Comparison of ENCODE assay signal across 26 mouse cellular contexts in the genomic region with DNA sequence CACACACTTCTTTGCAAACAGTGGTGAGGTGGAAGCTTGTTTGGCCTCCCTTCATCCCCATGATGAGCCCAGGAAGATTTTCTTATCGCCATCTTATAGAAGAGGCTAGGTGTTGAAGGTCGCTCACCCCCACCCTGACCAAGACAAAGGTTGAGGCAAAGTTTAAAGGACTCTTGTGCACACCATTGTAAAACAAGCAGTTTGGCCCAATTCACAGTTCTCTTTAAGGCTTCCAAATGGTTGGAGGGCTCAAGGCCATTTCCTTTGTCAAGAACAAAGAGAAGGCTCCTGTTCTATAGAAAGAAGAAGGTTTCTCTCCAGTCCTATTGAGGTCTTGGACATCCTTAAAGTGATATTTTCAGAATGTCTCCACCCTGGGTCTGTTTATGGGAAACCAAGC.
DNase-seq lines count a peak whose midpoint lies in the region; ATAC-seq and TF ChIP-seq lines count a peak whose summit lies in the region.
"Had no signal": no experiment of that assay in that cellular context is flagged by ENCODE, and none has a peak within 500 bp of the region (broad histone marks: within the 10 kb centered on the region; RNA-seq: fewer than 3 reads in every experiment).

No protein-coding gene starts in this region.

- DNase-seq in ES-CJ7 (ENCODE audit: low read depth, low spot score) (peak; percentile 58), ES-E14 (ENCODE audit: low read depth, low spot score) (peak; percentile 26), R1 (ENCODE audit: low read depth, low spot score) (peak; percentile 14), ZHBTc4 (ENCODE audit: low read depth, low spot score) (peak; percentile 72)
- DNase-seq in spleen, postnatal 4 days (ENCODE audit: low spot score in 2 of 2): no peak
- DNase-seq in testis, postnatal 10 days (ENCODE audit: low spot score): no peak
- DNase-seq in cerebellum, adult 11 months: no peak
- DNase-seq in lung, postnatal 0 days (ENCODE audit: low spot score): no peak
- DNase-seq: adrenal gland, adult 2 months; adrenal gland, adult 8-10 months; adrenal gland, postnatal 10 days; adrenal gland, postnatal 14 days; adrenal gland, postnatal 25 days; adrenal gland, postnatal 36 days; B cell, adult 2 months; cerebellum, adult 11-12 months; cerebellum, adult 18-20 months; cerebellum, adult 2 months; cerebellum, adult 8-10 months; cerebellum, adult 9-10 months; cerebellum, adult 9-11 months had no signal

- no peak overlapping the region for H3K27ac ChIP-seq in ES-E14 (ENCODE audit: insufficient read depth, low read depth, low read length, poor library complexity, severe bottlenecking)
- no peak overlapping the region for H3K27ac ChIP-seq in lung, postnatal 0 days (ENCODE audit: low read length)

- no peak for ATAC-seq in lung, postnatal 0 days
- ATAC-seq: activated CD4-positive, CD25-positive, alpha-beta regulatory T cell, adult 4 months; CD4-positive, CD25-positive, alpha-beta regulatory T cell, adult 4 months; Patski had no signal

- H3K4me3 ChIP-seq in ES-E14 (ENCODE audit: insufficient read depth in 1 of 2, low read depth in 1 of 2, low read length in 2 of 2, poor library complexity in 1 of 2, severe bottlenecking in 1 of 2): no peak overlapping the region
- H3K4me3 ChIP-seq in lung, postnatal 0 days (ENCODE audit: low read depth, low read length): no peak overlapping the region

- H3K27me3 ChIP-seq in lung, postnatal 0 days (replicated peaks; ENCODE audit: insufficient read depth, low read length): no peaks in the 10 kb centered on the region
- H3K27me3 ChIP-seq: CH12.LX had no signal

- in situ Hi-C loops in ES-E14 (cut with MboI; ENCODE audit: low sequenced_read_pairs in 2 of 2, unreplicated experiment in 2 of 2): no loop called here

- no peak overlapping the region for H3K9ac ChIP-seq in ES-E14 (ENCODE audit: insufficient read depth, low read depth, low read length, poor library complexity, severe bottlenecking)
- no peak overlapping the region for H3K9ac ChIP-seq in lung, postnatal 0 days (replicated peaks; ENCODE audit: low read depth)

- WGBS in lung, postnatal 0 days: 91% methylated on average over 2 of the region's 2 CpGs

- TF ChIP-seq EP300 in lung, postnatal 0 days (IDR thresholded peaks at IDR 0.05): no peak

- H3K4me2 ChIP-seq in lung, postnatal 0 days (replicated peaks; ENCODE audit: low read depth, low read length): no peak overlapping the region

- no peak for TF ChIP-seq CTCF in lung, postnatal 0 days (IDR thresholded peaks at IDR 0.05)

- no peaks in the 10 kb centered on the region for H3K36me3 ChIP-seq in ES-E14 (ENCODE audit: control insufficient read depth, insufficient read depth, low read length, poor library complexity, severe bottlenecking)
- no peaks in the 10 kb centered on the region for H3K36me3 ChIP-seq in lung, postnatal 0 days (ENCODE audit: insufficient read depth, low read length)
- H3K36me3 ChIP-seq: G1E had no signal

- H3K9me3 ChIP-seq in ES-E14 (ENCODE audit: control insufficient read depth, insufficient read depth, low read depth, low read length): no peaks in the 10 kb centered on the region
- H3K9me3 ChIP-seq in lung, postnatal 0 days (ENCODE audit: low read length): no peaks in the 10 kb centered on the region

- peaks cover 0 to 6% of the 10 kb centered on the region in 2 experiments; a peak in 1 of 4 replicates for H3K4me1 ChIP-seq in ES-E14 (ENCODE audit: control insufficient read depth in 2 of 2, insufficient read depth in 2 of 2, low read length in 2 of 2, poor library complexity in 1 of 2)
- no peaks in the 10 kb centered on the region for H3K4me1 ChIP-seq in lung, postnatal 0 days (ENCODE audit: insufficient read depth, low read depth, low read length)

TF ChIP-seq in ES-E14, 5 proteins besides CTCF, POLR2A, EP300 and RAD21:
- TF ChIP-seq ZC3H11A (IDR thresholded peaks at IDR 0.05; ENCODE audit: borderline replicate concordance, low read depth, low read length): no peak
- TF ChIP-seq ZNF384 (IDR thresholded peaks at IDR 0.05; ENCODE audit: low read depth, low read length): no peak
- no peak for TF ChIP-seq MAFK (IDR thresholded peaks at IDR 0.05; ENCODE audit: insufficient read depth, low read depth, low read length)
- no peak for TF ChIP-seq CHD2 (IDR thresholded peaks at IDR 0.05; ENCODE audit: low read depth, low read length)
- TF ChIP-seq HCFC1 (IDR thresholded peaks at IDR 0.05; ENCODE audit: borderline replicate concordance, insufficient read depth, low read length): no peak

Comparison
In these comparisons a context has a peak if more than half of its experiments do, and no peak if none do; other contexts are left out.
1. DNase-seq: peak in ES-CJ7 (single experiment), ES-E14 (single experiment), R1 (single experiment) and ZHBTc4 (single experiment); none in spleen, postnatal 4 days (0 of 2), testis, postnatal 10 days (single experiment), cerebellum, adult 11 months (single experiment) and lung, postnatal 0 days (single experiment).